Mouse (Mus musculus): ENCODE data around the gene Kcnq2. TPM values are rescaled to one million over a fixed set of nuclear protein-coding genes. Genes with fewer than 3 reads are reported as not detected.
A peak's percentile ranks its signal among the peaks of the same experiment; 100 is the strongest.

Gene Kcnq2
- total RNA-seq, 2 experiments from 2014 or later, result 0.29 TPM; not detected in 1

DNA sequence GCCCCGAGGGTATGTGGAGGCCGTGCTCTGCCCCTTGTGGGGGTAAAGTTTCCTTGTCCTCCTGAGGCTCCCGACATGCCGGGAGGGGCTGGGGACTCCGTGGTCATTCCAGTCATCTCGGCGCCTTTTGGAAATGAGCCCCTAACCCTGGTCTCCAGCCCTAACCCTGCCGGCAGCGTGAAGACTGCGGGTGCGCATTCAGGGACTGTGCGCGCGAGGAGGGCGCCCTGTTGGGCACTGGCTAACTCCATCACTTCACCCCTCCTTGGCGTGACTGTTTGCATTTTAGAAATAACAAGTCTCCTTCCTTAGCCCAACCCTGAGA is 95.8 kb downstream of the Kcnq2 start:
- DNase-seq, result no peak

DNA sequence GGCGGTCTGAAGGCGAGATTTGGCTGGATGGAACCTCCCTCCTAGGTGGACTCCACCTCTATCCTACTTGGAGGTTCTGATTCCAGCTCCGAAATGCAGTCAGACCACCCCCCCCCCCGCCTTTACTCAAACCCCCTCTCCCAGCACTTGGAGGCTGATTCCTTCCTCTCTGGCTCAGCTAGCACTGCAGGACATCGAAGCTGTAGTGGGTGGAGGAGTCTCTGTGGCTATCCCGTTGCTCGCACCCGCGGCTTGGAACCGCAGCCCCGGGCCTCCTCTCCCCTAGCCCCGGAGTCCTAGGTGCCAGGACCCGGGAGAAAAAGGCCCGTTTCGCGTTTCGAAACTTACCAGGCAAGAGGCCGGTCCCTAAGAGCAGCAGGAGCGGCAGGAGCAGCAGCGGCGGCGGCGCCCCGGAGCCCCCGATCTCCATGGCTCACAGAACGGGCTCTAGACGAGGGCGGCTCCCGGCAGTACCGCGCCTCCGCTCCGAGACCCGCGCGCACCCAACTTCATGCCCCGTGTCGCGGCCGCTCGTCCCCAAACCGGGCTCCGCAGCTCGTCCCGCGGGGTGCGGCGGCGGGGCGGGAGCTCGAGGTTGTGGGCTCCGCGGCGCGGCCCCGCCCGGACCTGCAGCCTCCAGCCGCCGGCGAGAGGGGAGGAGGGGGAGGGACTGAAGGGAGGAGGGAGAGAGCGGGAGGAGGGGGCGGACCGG is 96.3 kb downstream of the Kcnq2 start:
- DNase-seq, result peak; percentile 14

DNA sequence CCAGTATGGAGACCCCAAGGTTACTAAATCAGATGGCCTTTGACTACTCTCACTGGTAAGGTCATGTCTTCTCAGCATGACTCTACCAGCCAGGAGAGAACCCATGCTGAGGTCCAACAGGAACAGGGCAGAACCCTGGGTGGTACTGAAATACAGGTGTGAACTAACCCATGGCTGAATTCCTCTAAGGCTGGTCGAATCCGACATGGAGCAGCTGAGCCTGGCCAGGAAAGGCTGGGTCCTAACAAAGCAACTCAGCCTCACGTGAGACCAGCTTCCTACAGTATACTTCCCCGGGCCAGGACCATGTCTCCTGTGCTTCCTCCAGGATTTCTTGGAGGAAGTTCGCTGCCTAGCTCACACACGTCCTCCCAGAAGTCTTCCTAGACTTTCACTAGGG is 98.5 kb downstream of the Kcnq2 start:
- DNase-seq, result no peak

DNA sequence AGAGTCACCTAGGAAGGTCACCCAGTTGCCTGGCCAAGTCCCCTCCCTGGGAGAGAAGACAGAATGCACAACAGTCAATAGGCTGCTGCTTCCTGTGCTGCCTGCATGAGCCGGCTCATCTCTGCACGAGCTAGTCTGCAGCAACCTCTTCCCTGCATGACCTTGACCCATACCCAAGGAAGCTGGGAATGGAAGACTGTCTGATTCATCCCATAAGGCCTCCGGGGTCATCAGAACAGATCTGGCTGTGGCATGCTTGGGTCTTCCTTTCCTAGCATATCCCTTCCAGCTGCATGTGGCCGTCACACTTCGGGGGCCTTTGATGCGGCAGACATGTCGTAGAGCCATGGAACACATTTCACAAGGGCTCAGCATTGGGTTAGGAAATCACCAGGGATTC is 99.9 kb downstream of the Kcnq2 start:
- DNase-seq, result no peak

DNA sequence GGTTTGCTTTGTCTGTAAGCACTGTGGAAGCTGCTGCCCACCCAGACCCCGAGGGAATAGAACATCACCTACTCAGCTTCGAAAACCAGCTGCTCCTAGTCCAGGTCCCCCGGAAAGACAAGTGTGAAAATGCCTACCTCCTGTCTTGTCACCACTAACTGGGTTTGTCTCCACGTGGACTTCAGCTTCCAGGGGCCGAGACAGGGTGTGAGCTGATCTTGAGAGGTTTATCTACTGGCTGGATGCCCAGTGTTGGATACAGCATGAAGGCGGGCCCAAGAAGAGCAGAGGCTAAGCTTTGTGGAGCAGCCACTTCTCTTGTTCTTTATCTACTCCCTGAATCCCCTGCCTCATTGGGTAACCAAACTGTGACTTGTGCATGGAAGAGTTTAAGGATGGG is 101.8 kb downstream of the Kcnq2 start:
- peak; percentile 31 for DNase-seq

DNA sequence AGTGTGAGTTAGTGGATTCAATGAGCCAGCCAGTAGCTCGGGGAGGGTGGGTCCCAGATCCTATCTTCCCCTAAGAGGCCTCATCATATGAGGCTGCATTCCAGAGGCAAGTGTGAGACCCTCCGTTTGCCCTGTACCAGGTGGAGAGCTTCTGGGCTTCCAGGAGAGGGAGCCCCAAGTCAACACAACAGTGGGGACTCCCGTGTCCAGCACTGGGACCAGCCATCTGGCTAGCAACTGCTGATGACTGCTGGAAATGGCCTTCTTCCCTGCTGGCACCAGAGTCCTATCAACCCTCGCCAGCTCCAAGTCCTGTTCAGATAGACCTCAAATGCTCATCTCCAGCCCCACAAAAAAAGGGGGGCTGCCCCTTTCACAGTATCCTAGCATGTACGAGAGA is 102.7 kb downstream of the Kcnq2 start:
- DNase-seq, result peak; percentile 37

DNA sequence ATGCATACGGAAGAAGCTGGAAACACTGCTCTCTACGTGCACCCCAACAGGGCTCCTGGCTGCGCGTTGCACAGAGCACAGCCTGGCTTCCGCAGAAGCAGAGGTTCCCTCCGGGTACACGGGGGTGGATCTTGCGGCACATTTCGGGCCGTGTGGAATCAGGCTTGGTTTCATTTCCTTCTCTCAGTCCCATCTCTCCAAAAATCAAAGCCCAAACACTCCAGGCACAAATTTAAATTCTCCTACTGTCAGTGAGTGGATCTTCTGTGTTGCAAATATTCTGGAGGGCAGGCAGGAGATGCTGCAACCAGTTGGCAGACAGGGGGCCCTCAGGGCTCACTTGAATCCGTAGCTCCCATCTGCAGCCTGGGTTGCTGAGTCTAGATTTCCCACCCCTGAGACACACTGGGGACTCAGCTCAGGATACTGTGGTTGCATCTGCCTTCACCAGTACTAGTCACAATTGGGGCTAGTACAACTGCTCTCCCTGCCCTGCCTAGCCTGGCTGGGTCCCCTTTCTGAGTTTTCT is 103.6 kb downstream of the Kcnq2 start:
- DNase-seq, result no peak

Other genes with a start within 250 kb of the Kcnq2 start
- 10 to 100 TPM; 47.0 to 47.8 TPM for gene Ythdf1, start 214.4 kb downstream of the Kcnq2 start, total RNA-seq (2021)
- not detected for gene Birc7, start 206.3 kb downstream of the Kcnq2 start, total RNA-seq (2021)
- 10 to 100 TPM; 12.5 to 13.4 TPM for gene Nkain4, start 180.6 kb downstream of the Kcnq2 start, total RNA-seq (2021)
- gene Arfgap1, start 168.1 kb downstream of the Kcnq2 start, total RNA-seq (2021), result 10 to 100 TPM; 64.5 to 64.8 TPM
- under 1 TPM; 0.29 to 0.33 TPM for gene Col20a1, start 148.8 kb downstream of the Kcnq2 start, total RNA-seq (2021)
- under 1 TPM; 0.11 to 0.17 TPM for gene Chrna4, start 91.8 kb downstream of the Kcnq2 start, total RNA-seq (2021)
- 100 to 1,000 TPM; 460 to 501 TPM for gene Eef1a2, start 21.7 kb upstream of the Kcnq2 start, total RNA-seq (2021)
- gene Ppdpf, start 51.9 kb upstream of the Kcnq2 start, total RNA-seq (2021), result 10 to 100 TPM; 65.9 to 66.8 TPM
- gene Ptk6, start 67.5 kb upstream of the Kcnq2 start, total RNA-seq (2021), result not detected
- gene Srms, start 77.9 kb upstream of the Kcnq2 start, total RNA-seq (2021), result under 1 TPM in 1 of 2 experiments, not detected in 1; 0.09 TPM
- not detected for gene Fndc11, start 84.7 kb upstream of the Kcnq2 start, total RNA-seq (2021)
- 1 to 10 TPM; 9.2 to 9.4 TPM for gene Helz2, start 106.7 kb upstream of the Kcnq2 start, total RNA-seq (2021)
- gene Gmeb2, start 152.7 kb upstream of the Kcnq2 start, total RNA-seq (2021), result 10 to 100 TPM; 15.6 to 20.2 TPM
- gene Stmn3, start 179.2 kb upstream of the Kcnq2 start, total RNA-seq (2021), result under 1 TPM; 0.24 to 0.47 TPM
- gene Rtel1, start 184.4 kb upstream of the Kcnq2 start, total RNA-seq (2021), result 10 to 100 TPM; 42.9 to 46.9 TPM
- 10 to 100 TPM; 20.7 to 22.8 TPM for gene Zgpat, start 229.6 kb upstream of the Kcnq2 start, total RNA-seq (2021)
- gene Arfrp1, start 230.1 kb upstream of the Kcnq2 start, total RNA-seq (2021), result 10 to 100 TPM; 39.6 to 41.0 TPM
- 1 to 10 TPM; 8.8 to 8.9 TPM for gene Lime1, start 244.8 kb upstream of the Kcnq2 start, total RNA-seq (2021)

Data from heart, postnatal 4 days (tissue).